Mouse (Mus musculus) 3134 (cell line): ENCODE measurements around the gene Dusp12.

Experiments used
- DNase-seq: peaks from one replicate; pipeline ENCODE4 v3.0.0-alpha.2; 2011; ENCODE audit warnings: low spot score; ENCODE audit not compliant: insufficient read length; ENCODE audit errors: extremely low read depth

Dusp12 gene

GRCm38 (mm10) chr1:170864754-170865153 is 20.6 kb downstream of the Dusp12 start:
- DNase-seq: no peak

- DNase-seq: no peak
These were observed 21.1 kb downstream of the Dusp12 start for GRCm38 (mm10) chr1:170864234-170864633.

- peak; percentile 56 for DNase-seq
These were observed 22.3 kb downstream of the Dusp12 start for GRCm38 (mm10) chr1:170863033-170863432.

GRCm38 (mm10) chr1:170862435-170862717 is 23.0 kb downstream of the Dusp12 start:
- no peak for DNase-seq

- DNase-seq: no peak
These were observed 23.5 kb downstream of the Dusp12 start for GRCm38 (mm10) chr1:170861671-170862434.

- no peak for DNase-seq
These were observed 26.5 kb downstream of the Dusp12 start for GRCm38 (mm10) chr1:170858872-170859271.

GRCm38 (mm10) chr1:170857369-170857768 is 28.0 kb downstream of the Dusp12 start:
- no peak for DNase-seq

- no peak for DNase-seq
These were observed 30.1 kb downstream of the Dusp12 start for GRCm38 (mm10) chr1:170855056-170855760.

GRCm38 (mm10) chr1:170853604-170854003 is 31.7 kb downstream of the Dusp12 start:
- DNase-seq: peak; percentile 80

- DNase-seq: no peak
These were observed 34.4 kb downstream of the Dusp12 start for GRCm38 (mm10) chr1:170850637-170851624.

GRCm38 (mm10) chr1:170850007-170850406 is 35.3 kb downstream of the Dusp12 start:
- DNase-seq: no peak

- no peak for DNase-seq
These were observed 39.7 kb downstream of the Dusp12 start for GRCm38 (mm10) chr1:170845448-170846307.

GRCm38 (mm10) chr1:170844380-170844779 is 41.0 kb downstream of the Dusp12 start:
- DNase-seq: no peak

- peak; percentile 34 for DNase-seq
These were observed 45.7 kb downstream of the Dusp12 start for GRCm38 (mm10) chr1:170839685-170840084.

- DNase-seq: no peak
These were observed 50.6 kb downstream of the Dusp12 start for GRCm38 (mm10) chr1:170834756-170835155.

GRCm38 (mm10) chr1:170829781-170830180 is 55.6 kb downstream of the Dusp12 start:
- DNase-seq: peak; percentile 55

GRCm38 (mm10) chr1:170829344-170829743 is 56.0 kb downstream of the Dusp12 start:
- no peak for DNase-seq
